Mouse (Mus musculus) embryo, embryonic 10 days (tissue): ENCODE data around the gene Kdelc1.

Experiments
- DNase-seq: peaks from one replicate; pipeline ENCODE4 v3.0.0-alpha.2; 2015; ENCODE audit warnings: low spot score

Gene Kdelc1

DNA sequence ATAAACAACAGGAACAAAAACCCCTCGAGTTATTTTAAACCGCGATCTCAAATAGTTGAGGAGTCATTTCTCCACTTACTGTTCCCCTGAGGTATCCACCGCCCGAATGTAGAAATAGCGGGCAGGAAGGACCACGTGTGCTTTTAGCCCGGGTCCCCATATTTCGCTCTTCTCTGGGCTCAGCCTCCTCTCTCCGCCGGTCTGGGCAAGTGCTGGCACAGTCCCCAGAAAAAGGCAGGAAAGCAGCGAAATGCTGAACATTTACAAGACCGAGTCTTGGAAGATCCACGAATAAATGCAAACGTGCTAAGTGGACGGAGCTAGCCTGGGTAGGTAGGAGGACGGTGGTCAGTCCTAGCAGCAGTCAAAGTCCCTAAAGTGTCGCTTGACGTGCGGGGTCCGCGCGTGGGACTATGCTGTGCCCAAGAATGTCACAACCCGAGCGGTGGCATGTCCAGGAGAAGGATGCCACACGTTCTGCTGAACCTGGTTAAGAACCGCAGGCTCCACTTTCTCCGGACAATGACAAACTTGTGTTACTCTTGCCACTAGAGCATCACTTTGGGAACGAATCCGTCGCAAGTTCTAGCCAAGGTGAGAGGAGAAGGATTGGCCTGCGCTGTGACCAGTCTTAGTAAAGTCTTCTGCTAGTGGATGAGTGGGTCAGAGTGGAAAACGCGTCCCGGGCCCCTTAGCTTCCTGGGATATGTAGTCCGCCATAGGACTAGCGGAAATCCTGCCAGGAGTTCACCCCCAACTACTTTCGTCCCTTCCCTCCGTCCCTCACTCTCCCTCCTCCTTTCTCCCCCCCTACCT, at the start of gene Kdelc1, which contains the start of gene Bivm:
Kdelc1 (minus strand) TSS at position 570 of the 816 bp plus-strand sequence.
Bivm (plus strand) TSS at position 719 of the 816 bp plus-strand sequence.
- peak; percentile 96 for DNase-seq

- no peak for DNase-seq
These were observed 49.3 kb upstream of the Kdelc1 start for GRCm38 (mm10) chr1:44167859-44168383.

GRCm38 (mm10) chr1:44162389-44162788, 43.8 kb upstream of the Kdelc1 start:
- DNase-seq, result no peak

GRCm38 (mm10) chr1:44161818-44162217, 43.2 kb upstream of the Kdelc1 start:
- DNase-seq, result no peak

GRCm38 (mm10) chr1:44158317-44158716, 39.7 kb upstream of the Kdelc1 start:
- DNase-seq, result no peak

GRCm38 (mm10) chr1:44155287-44155686, 36.7 kb upstream of the Kdelc1 start:
- no peak for DNase-seq

- peak; percentile 17 for DNase-seq
These were observed 30.1 kb upstream of the Kdelc1 start for GRCm38 (mm10) chr1:44148706-44149105.

GRCm38 (mm10) chr1:44147563-44148381, 29.2 kb upstream of the Kdelc1 start, which contains the start of gene Ercc5:
Gene Ercc5, plus strand, starts transcription at chr1:44147744.
- DNase-seq, result peak; percentile 97

DNA sequence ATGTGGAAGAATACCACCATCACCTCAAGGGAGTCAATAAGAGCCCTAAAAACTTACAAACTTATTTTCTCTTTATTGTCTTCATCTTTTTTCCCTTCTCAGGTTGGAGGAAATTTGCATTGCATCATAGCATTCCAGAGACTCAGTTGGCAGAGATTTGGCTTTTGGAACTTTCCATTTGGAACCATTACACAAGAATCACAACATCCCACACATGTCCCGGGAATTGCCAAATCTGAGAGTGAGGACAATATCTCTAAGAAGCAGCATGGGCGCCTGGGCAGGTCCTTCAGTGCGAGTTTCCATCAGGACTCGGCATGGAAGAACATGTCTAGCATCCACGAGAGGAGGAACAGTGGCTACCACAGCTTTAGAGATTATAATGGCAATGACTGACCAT, 24.1 kb upstream of the Kdelc1 start:
- no peak for DNase-seq

DNA sequence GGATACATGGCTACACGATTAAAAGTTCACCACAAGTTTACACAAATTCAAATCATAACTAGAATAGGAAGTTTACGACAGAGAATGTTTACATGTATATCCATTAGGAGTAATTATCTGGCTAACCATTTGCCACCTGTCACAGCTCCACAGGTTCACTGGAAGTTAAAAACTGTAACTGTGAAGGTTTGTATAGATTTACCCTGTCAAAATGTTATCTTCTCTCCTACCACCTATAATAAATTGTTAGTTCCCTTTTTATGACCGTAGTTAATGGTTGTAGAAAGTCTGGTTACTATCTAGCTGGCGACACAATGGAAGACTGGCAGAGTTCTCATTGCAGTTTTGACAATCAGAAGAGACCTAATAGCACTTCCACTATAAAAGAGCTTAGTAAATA, 21.6 kb upstream of the Kdelc1 start:
- DNase-seq, result no peak

DNA sequence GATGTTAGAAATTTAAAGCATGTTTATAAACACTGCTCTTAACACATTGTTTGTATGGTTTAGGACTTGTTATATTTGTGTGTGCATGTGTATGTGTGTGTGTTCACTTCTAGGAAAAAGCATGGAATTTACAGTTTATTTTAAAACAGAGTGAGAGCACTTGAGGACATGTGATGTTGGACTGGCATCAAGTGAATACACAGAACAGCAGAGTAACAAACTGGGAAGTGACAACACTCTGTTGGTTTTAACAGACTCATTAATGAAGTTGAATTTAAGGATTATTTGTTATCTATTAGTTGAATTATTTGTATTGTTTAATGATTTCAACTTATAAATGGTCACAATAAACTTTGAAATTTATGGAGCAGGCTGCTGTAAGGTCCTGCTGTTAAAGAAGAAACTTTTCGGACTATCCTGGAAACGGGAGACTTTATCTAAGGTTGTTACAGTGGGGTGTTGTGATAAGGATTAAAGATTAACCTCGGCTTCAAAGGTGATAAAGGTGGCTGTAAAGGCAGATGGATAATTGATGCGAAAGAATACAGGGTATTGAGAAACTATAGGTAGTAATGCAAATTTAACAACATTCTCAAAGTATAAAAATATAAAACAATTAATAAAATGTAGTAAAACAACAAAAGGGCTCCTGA, 11.4 kb upstream of the Kdelc1 start:
- DNase-seq, result no peak

GRCm38 (mm10) chr1:44125590-44125989, 7.0 kb upstream of the Kdelc1 start:
- no peak for DNase-seq

DNA sequence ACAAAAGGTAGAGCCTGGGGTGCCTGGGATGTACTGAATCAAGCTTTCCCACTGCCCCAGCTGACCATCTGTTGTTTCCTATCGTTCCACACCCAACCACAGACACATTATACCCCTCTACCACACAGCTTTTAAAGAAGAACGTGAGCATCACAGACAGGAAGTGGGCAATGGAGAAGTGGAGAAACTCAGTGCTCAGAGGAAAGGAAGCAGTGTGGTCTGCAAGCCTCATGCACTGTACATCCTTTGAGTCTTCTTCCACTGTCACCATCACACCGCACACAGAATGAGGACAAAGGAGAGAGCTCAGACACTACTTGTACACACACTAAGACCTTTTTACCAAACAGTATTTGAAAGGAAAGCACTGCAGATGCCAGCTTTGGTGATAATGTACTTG, 3.6 kb upstream of the Kdelc1 start:
- no peak for DNase-seq

DNA sequence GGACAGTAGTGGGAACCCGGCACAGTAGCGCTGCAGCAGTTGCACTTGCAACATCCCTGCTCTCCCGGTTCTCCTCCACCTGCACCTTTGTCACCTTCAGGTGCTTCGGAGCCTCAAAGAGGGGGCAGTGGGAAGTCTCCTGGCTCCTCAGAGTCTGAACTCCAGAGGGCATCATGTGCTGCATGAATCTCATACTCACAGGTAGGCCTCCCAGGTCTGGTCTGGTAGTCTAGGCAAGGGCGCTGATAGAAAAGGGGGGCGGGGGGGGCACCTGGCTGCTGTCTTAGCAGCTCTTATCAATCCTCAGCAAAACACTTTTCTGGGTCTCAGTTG, 1.4 kb upstream of the Kdelc1 start:
- DNase-seq, result no peak

DNA sequence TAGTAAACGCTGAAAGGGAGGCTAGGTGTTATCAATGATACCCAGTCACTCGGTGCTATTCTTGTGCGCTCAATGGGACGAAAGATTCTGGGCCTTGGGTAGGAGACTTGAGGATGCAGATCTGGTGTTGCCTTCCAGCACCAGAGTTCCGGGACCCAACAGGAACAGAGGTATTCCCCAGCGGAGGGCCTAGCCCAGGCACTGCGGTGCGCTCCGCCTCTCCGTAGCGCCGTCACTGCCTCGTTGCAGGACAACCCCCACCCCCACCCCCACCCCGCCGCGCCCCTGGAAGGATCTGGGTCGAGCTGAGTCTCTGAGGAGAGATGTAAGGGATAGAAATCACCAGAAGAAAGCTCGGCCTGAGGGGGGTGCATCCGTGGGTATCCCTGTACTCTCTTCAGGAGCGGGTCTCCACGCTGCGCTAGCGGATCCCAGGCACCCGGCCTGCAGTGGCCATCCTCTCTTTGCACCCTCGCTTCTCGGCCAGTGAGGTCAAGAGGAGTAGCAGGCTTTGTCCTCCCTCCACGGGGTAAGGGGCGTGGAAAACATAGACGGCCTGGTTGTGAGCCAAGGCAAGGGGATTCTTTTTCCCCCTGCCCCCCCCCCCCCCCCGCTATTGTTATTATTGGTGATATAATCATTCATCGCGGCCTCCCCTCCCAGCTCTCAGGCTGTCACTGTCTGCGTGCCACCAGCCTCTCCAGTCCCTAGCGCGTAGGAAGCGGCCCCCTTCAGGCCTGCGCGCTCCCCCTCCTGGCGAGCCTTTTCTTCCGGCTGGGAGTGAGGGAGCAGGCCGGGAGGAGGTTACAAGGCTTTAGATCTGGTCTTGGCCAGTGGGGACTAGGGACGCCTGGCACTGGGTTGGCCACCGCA, 829 bp upstream of the Kdelc1 start:
- peak; percentile 90 for DNase-seq

- peak; percentile 11 for DNase-seq
These were observed 1.0 kb downstream of the Kdelc1 start for GRCm38 (mm10) chr1:44117571-44117970.

- DNase-seq, result peak; percentile 28
These were observed 15.7 kb downstream of the Kdelc1 start for GRCm38 (mm10) chr1:44102939-44103338.

- DNase-seq, result peak; percentile 93
These were observed 16.3 kb downstream of the Kdelc1 start, which contains the start of gene Tex30 for GRCm38 (mm10) chr1:44102259-44102717. Gene Tex30, minus strand, starts transcription at chr1:44102441.

DNA sequence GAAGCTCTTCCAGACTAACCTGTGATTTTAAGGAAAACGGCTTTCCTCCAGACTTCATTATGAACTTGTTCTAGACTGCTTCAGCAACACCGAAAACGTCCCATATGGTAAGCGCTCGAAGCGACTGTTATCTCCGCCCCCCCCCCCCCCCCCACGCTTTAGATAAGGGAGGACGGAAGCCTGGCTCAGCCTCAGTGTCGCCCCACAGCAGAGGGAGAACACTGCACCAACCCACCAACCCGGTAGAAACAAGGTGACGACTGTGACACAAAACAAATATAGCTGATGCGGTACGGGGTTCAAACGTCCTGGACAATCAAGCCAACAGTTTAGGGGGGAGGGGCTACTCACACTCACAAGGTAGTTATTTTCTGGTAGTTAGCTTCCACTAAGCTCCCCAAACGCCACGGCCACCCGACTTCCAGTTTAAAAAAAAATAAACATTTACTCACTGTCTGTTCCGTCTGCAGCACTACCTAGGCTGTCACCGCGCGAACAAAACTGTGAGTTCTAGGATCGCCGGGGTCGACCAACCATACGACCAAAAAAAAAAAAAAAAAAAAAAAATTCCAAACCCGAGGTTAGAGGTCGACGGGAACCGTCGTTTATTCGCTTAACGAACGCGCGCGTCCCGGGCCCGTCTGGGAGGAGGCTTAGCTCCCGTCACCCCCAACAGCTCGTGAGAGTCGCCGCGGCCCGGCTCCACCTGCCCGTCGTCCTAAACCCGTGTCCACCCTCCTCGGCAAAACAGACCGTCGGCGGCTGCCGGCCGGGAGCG, 17.0 kb downstream of the Kdelc1 start:
- peak; percentile 60 for DNase-seq

- peak; percentile 49 for DNase-seq
These were observed 54.0 kb downstream of the Kdelc1 start for GRCm38 (mm10) chr1:44064625-44065024.
